Mouse (Mus musculus): ENCODE results near the gene Plscr4. TPM values are rescaled to one million over a fixed set of nuclear protein-coding genes. Genes with fewer than 3 reads are reported as not detected.

The Plscr4 gene
- total RNA-seq, 2 experiments from 2014 or later = 2.0 to 2.1 TPM

DNA sequence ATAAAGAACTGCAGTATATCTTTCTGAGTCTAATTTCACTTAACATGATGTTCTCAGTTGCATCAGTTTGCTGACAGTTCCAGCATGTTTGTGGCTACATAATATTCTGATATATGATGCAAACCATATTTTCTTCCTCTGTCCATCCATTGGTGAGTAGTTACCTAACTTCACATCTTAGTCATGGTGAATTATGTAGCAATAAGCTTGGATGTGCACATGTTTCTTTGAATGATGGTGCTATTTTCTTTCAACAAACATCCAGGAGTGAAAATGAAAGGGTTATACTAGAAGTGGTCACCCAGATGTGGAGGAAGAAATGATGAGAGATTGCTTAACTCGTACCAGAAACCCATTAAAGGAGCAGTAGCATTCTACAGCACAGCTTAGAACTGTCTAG, 47.7 kb downstream of the Plscr4 start:
- no peak for DNase-seq (ENCODE audit: low spot score in 2 of 2)

- no peak for DNase-seq (ENCODE audit: low spot score in 2 of 2)
Measured at GRCm38 (mm10) chr9:92511696-92512095, 54.5 kb downstream of the Plscr4 start.

GRCm38 (mm10) chr9:92517036-92517435, 59.9 kb downstream of the Plscr4 start:
- no peak for DNase-seq (ENCODE audit: low spot score in 2 of 2)

DNA sequence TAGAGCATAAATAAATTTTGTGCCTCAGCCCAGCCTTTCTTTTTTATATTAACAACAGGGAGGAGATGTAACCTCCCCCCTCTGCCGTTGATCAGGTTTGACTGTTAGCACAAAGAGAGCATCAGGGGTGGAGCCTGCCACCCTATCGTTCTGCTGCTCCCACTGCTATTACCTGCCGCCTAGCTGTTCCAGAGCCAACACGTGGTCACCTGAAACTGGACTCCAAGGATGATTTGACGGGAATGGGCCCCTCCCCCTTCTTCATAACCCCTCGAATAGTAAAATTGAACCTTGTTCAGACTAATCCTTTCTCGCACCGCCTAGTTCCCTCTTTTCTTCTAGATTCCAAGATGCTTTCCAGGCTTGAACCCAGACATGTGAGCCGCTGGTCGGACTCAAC, 63.6 kb downstream of the Plscr4 start:
- DNase-seq (ENCODE audit: low spot score in 2 of 2) = no peak

DNA sequence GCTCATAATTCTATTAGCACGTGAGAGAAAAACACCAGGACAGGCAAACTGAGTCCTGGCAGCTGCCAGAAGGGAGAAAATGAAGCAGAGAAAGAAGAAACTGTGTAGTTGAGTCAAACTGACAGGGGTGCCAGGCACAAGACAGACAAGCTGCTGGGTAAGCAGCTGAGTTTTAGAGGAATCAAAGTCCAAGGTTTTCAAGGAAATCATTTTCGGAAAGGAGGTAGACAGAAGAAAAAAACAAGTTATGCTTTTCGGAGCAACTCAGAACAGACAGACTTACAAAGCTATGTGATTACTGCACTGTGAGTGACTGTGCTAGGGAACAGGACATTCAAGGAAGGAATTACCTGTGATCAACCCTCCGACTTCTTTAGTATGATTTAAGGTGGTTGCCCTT, 67.3 kb downstream of the Plscr4 start:
- no peak for DNase-seq (ENCODE audit: low spot score in 2 of 2)

GRCm38 (mm10) chr9:92530055-92530454, 72.9 kb downstream of the Plscr4 start:
- DNase-seq (ENCODE audit: low spot score in 2 of 2) = no peak

GRCm38 (mm10) chr9:92537735-92538134, 80.6 kb downstream of the Plscr4 start:
- no peak for DNase-seq (ENCODE audit: low spot score in 2 of 2)

DNA sequence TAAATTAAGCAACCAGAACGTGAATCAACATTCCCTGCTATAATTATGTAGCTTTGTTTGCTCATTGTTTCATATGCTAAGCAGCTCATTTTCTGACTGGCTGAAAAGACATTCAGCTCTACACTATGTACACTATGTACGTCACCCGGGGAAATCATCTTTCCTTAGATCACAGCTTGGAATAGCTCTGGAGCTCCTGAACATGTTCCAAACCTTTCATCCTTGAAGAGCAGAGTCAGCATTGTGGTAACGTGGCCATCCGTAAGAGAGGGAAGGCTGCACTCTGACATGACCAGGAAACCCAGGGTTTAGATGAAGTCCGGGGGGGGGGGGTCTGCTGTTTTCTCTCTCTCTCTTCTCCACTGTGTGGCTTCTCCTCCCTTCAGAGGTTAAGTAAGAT, 81.0 kb downstream of the Plscr4 start:
- no peak for DNase-seq (ENCODE audit: low spot score in 2 of 2)

Other genes starting within 250 kb of the Plscr4 start
- 1 to 10 TPM; 1.7 to 1.8 TPM for gene Plscr1, start 207.6 kb upstream of the Plscr4 start, total RNA-seq (2021)
- 1 to 10 TPM; 1.1 to 1.2 TPM for gene Plscr2, start 181.8 kb upstream of the Plscr4 start, total RNA-seq (2021)
- gene 1700057G04Rik, start 148.0 kb upstream of the Plscr4 start, total RNA-seq (2021) = not detected
- gene Plod2, start 84.8 kb downstream of the Plscr4 start, total RNA-seq (2021) = 10 to 100 TPM; 15.5 TPM

Data from layer of hippocampus, postnatal 10 days (tissue).